Mouse (Mus musculus): ENCODE measurements around the gene Casd1. TPM values are rescaled to one million over a fixed set of nuclear protein-coding genes. Genes with fewer than 3 reads are reported as not detected.

The Casd1 gene
- total and polyA plus RNA-seq, 3 experiments: 13.1 to 38.2 (median 30.4) TPM

- TF ChIP-seq POLR2AphosphoS2 (IDR thresholded peaks at IDR 0.05; ENCODE audit: low read depth, low read length) (no peak), MEF2A (IDR thresholded peaks at IDR 0.05; ENCODE audit: borderline replicate concordance, low read depth, low read length) (no peak), POLR2A (IDR thresholded peaks at IDR 0.05; ENCODE audit: low read depth, low read length) (no peak), CTCF (conservative IDR thresholded peaks at IDR 0.05 in 1 of 2, IDR thresholded peaks at IDR 0.05 in 1 of 2; ENCODE audit: low read depth in 2 of 2, low read length in 2 of 2) (no peak), MXI1 (IDR thresholded peaks at IDR 0.05; ENCODE audit: low read depth, low read length) (no peak), BHLHE40 (IDR thresholded peaks at IDR 0.05; ENCODE audit: low read depth, low read length) (no peak), ZMIZ1 (IDR thresholded peaks at IDR 0.05; ENCODE audit: low read depth, low read length) (no peak), TBP (conservative IDR thresholded peaks at IDR 0.05; ENCODE audit: low read depth, low read length) (no peak), JUN (IDR thresholded peaks at IDR 0.05; ENCODE audit: insufficient read depth, low read depth, low read length) (no peak), MAZ (IDR thresholded peaks at IDR 0.05; ENCODE audit: low read depth, low read length) (no peak), CHD2 (IDR thresholded peaks at IDR 0.05; ENCODE audit: low read length) (no peak), ZKSCAN1 (IDR thresholded peaks at IDR 0.05; ENCODE audit: borderline replicate concordance, low read depth, low read length) (no peak), UBTF (IDR thresholded peaks at IDR 0.05; ENCODE audit: low read depth, low read length) (no peak), MAFK (IDR thresholded peaks at IDR 0.05; ENCODE audit: insufficient replicate concordance, low read length) (no peak)
- DNase-seq (ENCODE audit: extremely low read depth): no peak
- in situ Hi-C loops (cut with MboI; ENCODE audit: low pct_ligation_motif_present, low pct_unique_long_range_greater_than_20kb, low sequenced_read_pairs): loop anchor here (25.0 kb wide), 2 partner anchors 457 to 732 kb away; partner anchors contain the start of gene Asb4
- no peak overlapping the region for H3K9ac ChIP-seq (ENCODE audit: insufficient read depth, low read depth)
- H3K4me2 ChIP-seq (ENCODE audit: insufficient read depth, low read depth, poor library complexity, severe bottlenecking): no peak overlapping the region
- no peak overlapping the region for H3K4me3 ChIP-seq (replicated peaks in 1 of 3; ENCODE audit: low read depth in 2 of 3, low read length in 2 of 3, poor library complexity in 1 of 3)
- no peaks in the 10 kb centered on the region for H3K9me3 ChIP-seq (replicated peaks; ENCODE audit: low read length)
- no peaks in the 10 kb centered on the region for H3K36me3 ChIP-seq (replicated peaks in 1 of 2; ENCODE audit: control insufficient read depth in 1 of 2, insufficient read depth in 1 of 2, low read length in 1 of 2)
- dilution Hi-C loops (cut with MboI; ENCODE audit: extremely low pct_ligation_motif_present, extremely low pct_unique_long_range_greater_than_20kb, low sequenced_read_pairs): no loop called here
- peaks cover 2% of the 10 kb centered on the region for H3K27me3 ChIP-seq (replicated peaks)
- no peaks in the 10 kb centered on the region for H3K79me2 ChIP-seq (replicated peaks; ENCODE audit: control insufficient read depth, extremely low read depth, insufficient read depth, poor library complexity, severe bottlenecking)
- H3K4me1 ChIP-seq (ENCODE audit: control insufficient read depth in 1 of 2, insufficient read depth in 2 of 2): peaks cover 0 to 4% of the 10 kb centered on the region in 2 experiments; a peak in 2 of 4 replicates
- no peak overlapping the region for H3K27ac ChIP-seq (ENCODE audit: insufficient read depth, low read depth)
Measured at GRCm38 (mm10) chr6:4655466-4655865, 54.8 kb downstream of the Casd1 start.

DNA sequence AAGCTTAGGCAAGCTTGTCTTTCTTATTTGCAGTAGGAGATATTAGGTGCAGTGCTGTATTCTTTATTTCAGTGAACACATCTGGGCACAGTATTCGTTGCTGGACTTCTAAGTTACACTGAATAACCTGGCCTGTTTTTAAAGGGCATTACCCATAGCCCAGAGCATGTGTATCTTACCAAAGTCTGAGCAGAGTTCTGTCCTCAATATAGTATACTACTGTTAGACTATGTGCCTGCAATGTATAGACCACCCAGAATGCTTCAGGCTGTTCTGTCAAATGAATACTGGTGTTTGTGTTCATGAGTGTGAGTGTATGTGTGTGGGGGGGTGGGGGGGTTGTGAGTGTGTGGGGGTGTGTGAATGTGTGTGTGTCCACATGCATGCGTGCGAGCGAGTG lies 55.3 kb downstream of the Casd1 start:
- no peaks in the 10 kb centered on the region for H3K9me3 ChIP-seq (replicated peaks; ENCODE audit: low read length)
- TF ChIP-seq ZKSCAN1 (IDR thresholded peaks at IDR 0.05; ENCODE audit: borderline replicate concordance, low read depth, low read length) (no peak), EP300 (IDR thresholded peaks at IDR 0.05; ENCODE audit: low read length) (no peak), ZC3H11A (IDR thresholded peaks at IDR 0.05; ENCODE audit: low read depth, low read length) (no peak)
- no peak for DNase-seq (ENCODE audit: extremely low read depth)
- dilution Hi-C loops (cut with MboI; ENCODE audit: extremely low pct_ligation_motif_present, extremely low pct_unique_long_range_greater_than_20kb, low sequenced_read_pairs) (no loop called here), in situ Hi-C loops (cut with MboI; ENCODE audit: low pct_ligation_motif_present, low pct_unique_long_range_greater_than_20kb, low sequenced_read_pairs) (loop anchor here (25.0 kb wide), 2 partner anchors 456 to 731 kb away; partner anchors contain the start of gene Asb4)
- no peak overlapping the region for H3K4me2 ChIP-seq (ENCODE audit: insufficient read depth, low read depth, poor library complexity, severe bottlenecking)
- no peak overlapping the region for H3K4me3 ChIP-seq (replicated peaks in 1 of 3; ENCODE audit: low read depth in 2 of 3, low read length in 2 of 3, poor library complexity in 1 of 3)
- H3K27me3 ChIP-seq (replicated peaks): peaks cover 2% of the 10 kb centered on the region
- H3K36me3 ChIP-seq (replicated peaks in 1 of 2; ENCODE audit: control insufficient read depth in 1 of 2, insufficient read depth in 1 of 2, low read length in 1 of 2): no peaks in the 10 kb centered on the region
- no peak overlapping the region for H3K9ac ChIP-seq (ENCODE audit: insufficient read depth, low read depth)
- H3K4me1 ChIP-seq (ENCODE audit: control insufficient read depth in 1 of 2, insufficient read depth in 2 of 2): peaks cover 0 to 4% of the 10 kb centered on the region in 2 experiments; a peak in 2 of 4 replicates
- H3K27ac ChIP-seq (ENCODE audit: insufficient read depth, low read depth): no peak overlapping the region
- no peaks in the 10 kb centered on the region for H3K79me2 ChIP-seq (replicated peaks; ENCODE audit: control insufficient read depth, extremely low read depth, insufficient read depth, poor library complexity, severe bottlenecking)
